Mouse (Mus musculus) adrenal gland, postnatal 14 days (tissue): ENCODE measurements at regions not wholly inside any gene's neighbourhood (a gene's known extent, or its start where the extent isn't known, plus 50 kb on each side); places are given as distances from the start of the nearest gene placed in this dataset.
"Not testable (repeated sequence)": the region's sequence is repeated elsewhere in the genome, so short reads cannot be mapped to it uniquely, and the experiment has no call there.

Experiments
- DNase-seq: peaks from one replicate; pipeline ENCODE4 v3.0.0; 2021; ENCODE audit warnings: mixed read lengths

- no peak for DNase-seq
These were observed 374.0 kb upstream of the Nrxn1 start for GRCm38 (mm10) chr17:91466822-91467221.

DNA sequence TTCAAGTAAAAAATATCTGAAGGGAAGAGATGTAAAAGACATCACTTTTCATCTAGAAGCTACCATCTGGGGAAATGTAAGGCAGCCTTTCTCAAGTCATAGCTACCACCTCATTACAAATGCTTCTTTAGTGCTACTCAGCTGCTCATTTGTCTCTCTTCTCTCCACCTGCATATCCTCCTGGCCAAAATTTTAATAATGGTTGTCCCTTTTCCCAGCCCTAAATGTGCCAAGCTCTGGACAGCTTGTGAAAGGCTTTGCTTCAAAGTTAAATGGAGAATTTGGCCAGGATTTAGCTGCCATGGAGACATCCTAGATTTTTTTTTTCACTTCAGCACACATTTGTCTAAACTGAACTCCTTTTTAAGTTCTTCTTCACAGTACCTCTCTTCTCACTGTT lies 358.8 kb upstream of the Nrxn1 start:
- DNase-seq: no peak

DNA sequence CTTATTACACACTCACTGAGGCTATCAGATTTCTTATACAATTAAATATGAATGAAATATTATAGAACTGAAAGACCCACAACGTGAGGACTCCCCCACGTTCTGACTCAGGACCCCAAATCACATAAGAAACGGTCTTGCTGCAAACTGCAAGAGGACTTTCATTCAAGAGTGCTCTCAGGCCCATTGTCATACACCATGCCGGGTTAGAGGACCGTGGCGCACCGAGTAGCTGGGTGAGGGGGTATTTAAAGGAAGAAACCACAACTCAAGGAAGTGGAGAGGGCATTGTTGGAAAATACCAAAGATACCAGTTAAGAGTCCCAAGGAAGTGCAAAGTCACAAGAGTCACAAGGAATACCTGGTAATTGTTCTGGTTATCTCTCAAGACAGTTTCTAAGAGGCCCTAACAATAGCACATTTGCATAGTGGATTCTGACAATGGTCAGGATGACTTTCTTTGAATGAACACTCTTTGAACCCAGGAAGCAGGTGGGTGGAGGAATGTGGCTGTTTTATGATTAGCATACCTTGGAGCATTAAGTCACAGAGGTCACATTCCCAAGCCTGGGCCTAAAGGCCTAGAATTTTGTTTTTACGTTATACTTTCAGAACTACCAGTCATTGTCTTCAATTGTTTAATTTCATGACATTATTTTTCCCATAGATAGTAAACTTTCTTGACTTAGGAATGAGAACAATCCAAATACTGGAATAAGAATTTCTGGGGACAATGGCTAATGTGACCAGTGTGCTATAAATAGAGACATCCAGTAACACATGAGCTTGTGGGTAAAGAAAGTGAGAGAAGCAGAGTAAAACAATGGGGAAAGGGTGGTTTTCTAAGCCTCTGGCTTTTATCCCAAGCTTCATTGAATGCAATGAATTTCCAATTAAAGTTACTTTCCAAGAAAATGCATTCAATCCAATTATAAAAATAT lies 339.2 kb upstream of the Nrxn1 start:
- not testable (repeated sequence) for DNase-seq

GRCm38 (mm10) chr17:91430351-91430750 lies 337.5 kb upstream of the Nrxn1 start:
- no peak for DNase-seq

- no peak for DNase-seq
These were observed 332.2 kb upstream of the Nrxn1 start for GRCm38 (mm10) chr17:91425120-91425519.

DNA sequence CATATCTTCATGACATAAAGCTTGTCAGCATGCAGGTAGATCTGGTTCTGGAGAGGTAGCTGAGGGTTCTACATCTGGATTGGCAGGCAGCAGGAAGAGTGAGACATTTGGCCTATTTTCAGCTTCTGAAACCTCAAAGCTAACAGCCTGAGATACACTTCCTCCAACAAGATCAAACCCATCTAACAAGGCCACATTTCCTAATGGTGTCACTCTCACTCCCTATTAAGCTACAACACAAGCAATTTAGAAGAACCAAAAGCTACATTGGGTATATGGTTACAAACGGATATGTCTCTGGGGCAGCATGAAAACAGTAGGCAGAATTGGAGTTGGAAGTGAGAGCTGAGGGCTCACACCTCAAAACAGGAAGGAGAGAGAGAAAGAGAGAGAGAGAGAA lies 325.7 kb upstream of the Nrxn1 start:
- DNase-seq: no peak

- DNase-seq: no peak
These were observed 298.3 kb upstream of the Nrxn1 start for GRCm38 (mm10) chr17:91390969-91391764.

DNA sequence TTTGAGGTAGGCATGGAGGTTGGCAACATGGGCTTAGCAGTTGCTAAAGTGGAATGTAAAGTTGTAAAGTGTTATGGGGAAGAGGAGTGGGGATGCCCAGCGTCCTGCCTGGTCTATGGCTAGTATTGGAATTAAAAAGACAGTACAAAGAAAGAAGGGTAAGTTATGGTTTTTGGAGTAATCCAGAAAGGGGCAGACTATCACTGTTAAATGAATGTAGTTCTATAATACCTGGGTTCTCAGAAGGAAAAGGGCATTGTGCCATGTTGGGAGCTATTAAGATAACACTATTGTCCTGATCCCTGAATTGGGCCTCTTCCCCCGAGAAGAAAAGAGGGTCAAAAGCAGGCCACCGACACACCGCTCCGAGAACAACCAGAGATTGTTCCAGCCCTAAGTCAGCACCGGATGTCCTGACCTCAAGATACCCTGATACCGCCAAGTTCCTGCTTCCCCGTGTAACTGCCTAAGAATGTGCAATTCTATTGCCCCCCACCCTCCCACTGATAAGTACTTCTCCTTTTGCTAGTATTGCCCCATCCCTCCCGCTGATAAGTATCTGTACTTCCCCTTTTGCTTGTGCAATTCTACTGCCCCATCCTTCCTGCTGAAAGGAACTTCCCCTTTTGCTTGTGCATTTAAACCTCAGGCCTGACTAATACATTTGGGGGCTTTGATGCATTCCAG lies 297.2 kb upstream of the Nrxn1 start:
- DNase-seq: not testable (repeated sequence)

DNA sequence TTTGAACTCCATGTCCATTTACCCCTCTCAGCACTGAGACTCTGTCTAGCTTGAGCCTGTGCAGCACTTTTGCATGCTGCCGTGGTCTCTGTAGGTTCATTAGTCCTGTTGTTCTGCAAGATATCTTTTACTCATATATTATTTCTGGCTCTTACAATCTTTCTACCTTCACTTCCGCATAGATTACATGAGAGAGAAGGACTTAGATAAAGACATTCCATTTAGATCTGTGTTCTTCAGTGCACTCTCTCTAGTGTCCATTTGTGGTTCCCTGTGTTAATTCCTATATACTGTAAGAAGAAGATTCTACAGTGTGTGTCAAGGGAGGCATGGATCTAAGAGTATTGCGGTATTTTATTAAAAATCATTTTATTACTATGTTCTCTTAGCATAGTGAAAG lies 295.6 kb upstream of the Nrxn1 start:
- DNase-seq: no peak

DNA sequence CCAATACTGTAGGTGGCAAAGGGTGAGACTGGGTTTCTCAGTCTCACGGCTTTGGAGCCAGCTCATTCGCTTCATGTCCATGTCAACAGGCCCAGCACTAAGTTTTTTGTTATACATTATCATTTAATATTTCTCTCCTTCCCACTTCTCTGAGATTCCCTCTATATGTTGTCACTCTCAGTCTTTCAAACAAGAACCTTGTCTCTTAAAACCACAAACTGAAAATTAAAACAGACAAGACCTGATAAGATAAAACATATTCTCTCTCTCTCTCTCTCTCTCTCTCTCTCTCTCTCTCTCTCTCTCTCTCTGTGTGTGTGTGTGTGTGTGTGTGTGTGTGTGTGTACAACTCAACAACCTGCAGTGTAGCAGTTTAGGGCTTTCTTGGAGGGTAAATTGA lies 295.2 kb upstream of the Nrxn1 start:
- no peak for DNase-seq

DNA sequence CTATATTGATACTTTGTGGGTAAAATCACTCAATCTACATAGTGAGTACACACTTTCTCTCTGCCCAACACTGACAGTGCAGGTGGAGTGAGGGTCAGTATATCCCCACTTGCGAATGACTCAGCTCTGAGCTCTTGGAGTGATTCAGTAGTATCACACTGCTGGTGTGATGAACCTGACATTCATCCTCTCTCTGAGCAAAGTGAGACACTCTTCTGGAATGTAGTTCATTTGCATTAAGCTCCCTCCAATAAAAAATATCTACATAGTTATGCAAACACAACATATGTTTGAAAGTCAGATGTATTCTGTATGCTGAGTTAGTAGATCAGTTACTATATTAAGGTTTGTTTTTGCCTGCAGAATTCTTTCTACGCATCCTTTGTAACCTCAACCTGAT lies 293.1 kb upstream of the Nrxn1 start:
- no peak for DNase-seq

GRCm38 (mm10) chr17:91368156-91368555 lies 275.3 kb upstream of the Nrxn1 start:
- DNase-seq: no peak

- DNase-seq: no peak
These were observed 268.4 kb upstream of the Nrxn1 start for GRCm38 (mm10) chr17:91361261-91361660.

DNA sequence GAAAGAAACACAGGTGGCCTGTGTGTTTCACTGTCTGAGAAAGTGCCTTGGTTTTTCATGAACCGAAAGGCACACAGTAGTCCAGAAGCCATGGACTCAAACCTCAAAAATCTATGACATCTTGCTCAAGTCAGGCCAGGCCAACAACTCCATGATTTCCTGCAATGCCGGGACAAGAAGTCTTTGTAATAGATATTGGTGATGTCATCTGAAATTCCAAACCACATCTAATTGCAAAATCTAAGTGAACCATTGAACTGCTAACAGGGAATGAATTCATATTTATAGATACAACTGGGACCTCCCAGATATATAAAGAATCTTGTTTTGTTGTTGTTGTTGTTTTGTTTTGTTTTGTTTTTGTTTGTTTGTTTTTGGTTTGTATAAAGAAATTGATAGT lies 259.2 kb upstream of the Nrxn1 start:
- DNase-seq: no peak

DNA sequence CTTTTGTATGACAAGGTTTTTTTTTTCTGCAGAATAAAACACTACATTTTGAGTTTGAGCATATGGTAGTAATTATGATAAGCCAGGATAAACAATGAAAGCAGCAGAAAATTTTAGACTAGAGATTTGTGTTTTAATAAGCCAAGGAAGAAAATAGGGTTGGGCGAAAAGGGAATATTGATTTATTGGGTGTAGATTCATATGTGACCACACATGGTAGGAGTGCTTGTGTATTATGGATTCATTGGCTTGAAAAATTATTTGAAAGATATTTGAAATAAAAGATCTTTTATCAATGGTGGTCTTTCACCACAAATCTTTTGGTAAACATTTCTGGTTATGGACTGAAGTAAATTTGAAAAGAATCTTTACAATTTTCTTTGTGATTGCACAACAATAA lies 244.0 kb upstream of the Nrxn1 start:
- no peak for DNase-seq

- DNase-seq: no peak
These were observed 240.9 kb upstream of the Nrxn1 start for GRCm38 (mm10) chr17:91333790-91334189.

GRCm38 (mm10) chr17:91333202-91333601 lies 240.3 kb upstream of the Nrxn1 start:
- DNase-seq: no peak

DNA sequence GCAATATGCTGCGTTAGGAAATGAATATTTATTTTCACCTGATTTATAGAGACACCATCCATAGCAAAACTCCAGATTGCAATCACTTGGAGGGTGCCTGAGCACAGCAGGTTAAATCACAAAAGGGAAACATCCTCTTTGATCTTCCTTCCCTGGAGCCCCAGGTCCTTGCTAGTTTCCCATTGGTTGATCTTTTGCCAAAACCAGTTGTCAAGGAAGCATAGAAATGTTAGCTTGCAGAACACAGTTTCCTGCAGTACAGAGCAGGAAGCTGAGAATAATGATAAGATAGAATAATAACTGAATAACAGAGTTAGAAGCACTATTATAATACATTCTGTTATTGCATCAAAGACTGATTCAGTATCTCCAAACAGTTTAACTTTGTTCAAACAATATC lies 231.5 kb upstream of the Nrxn1 start:
- DNase-seq: peak; percentile 12

GRCm38 (mm10) chr17:91286875-91287274 lies 194.0 kb upstream of the Nrxn1 start:
- DNase-seq: no peak

DNA sequence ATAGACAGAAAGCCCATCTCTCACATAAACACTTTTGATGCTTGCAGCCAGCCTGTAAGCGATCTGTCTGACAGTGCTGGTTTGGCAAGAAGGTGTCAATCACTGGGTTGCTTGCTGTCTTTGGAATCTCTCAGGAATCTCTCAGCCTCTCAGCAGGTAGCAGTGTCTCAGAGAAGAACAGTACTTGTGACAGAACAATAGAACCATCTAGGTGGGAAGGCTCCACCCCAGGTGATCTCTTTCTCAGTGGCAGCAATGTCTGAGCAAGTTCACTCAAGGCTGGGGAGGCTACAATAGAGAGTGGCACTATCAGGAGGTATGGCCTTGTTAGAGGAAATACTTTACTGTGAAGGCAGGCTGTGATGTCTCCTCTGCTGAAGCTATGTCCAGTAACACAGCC lies 181.5 kb upstream of the Nrxn1 start:
- no peak for DNase-seq

- no peak for DNase-seq
These were observed 145.8 kb upstream of the Nrxn1 start for GRCm38 (mm10) chr17:91238719-91239118.

DNA sequence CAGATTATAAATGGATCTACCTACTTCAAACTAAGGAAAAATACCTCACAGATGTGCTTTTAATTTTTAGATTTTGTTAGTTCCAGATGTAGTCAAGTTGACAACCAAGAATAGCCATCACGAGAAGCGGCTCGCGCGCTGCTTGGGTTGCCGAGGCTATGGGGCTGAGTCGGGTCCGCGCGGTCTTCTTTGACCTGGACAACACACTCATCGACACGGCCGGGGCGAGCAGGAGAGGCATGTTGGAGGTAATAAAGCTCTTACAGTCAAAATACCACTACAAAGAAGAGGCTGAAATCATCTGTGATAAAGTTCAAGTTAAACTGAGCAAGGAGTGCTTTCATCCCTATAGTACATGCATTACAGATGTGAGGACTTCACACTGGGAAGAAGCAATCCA lies 143.8 kb upstream of the Nrxn1 start:
- not testable (repeated sequence) for DNase-seq

DNA sequence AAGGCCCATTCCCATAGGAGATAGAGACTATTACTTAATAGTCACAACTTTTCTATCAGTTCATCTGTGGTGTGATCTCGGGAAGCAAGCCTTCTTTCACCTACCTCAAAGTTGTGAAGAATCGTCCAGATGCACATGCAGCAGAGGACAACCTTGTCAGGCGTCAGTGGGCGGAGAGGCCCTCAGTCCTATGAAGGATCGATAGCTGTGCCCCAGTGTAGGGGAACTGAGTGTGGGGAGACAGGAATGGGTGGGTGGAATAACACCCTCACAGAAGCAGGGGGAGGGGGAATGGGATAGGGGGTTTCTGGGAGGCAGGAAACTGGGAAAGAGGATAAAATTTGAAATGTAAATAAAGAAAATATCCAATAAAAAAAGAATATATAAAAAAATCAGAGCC lies 133.5 kb upstream of the Nrxn1 start:
- DNase-seq: no peak
